Mouse (Mus musculus) kidney, embryonic 14.5 days (tissue): Measurements from ENCODE around the gene Plekha5. TPM values are rescaled to one million over a fixed set of nuclear protein-coding genes. Genes with fewer than 3 reads are reported as not detected.

Experiments
- ATAC-seq: fragments of 200-750 bp; cut with Nextera tagmentation; 2 replicates; pipeline ENCODE4 v1.8.0; 2017; ENCODE audit warnings: moderate number of reproducible peaks, mild to moderate bottlenecking, moderate TSS enrichment, moderate library complexity; ENCODE audit not compliant: low FRiP score, low TSS enrichment
- H3K27ac ChIP-seq: fragments of 300-500 bp; sonication (generic); 2 replicates; pipeline ENCODE4 v1.5.1; 2014; ENCODE audit warnings: low read depth, mild to moderate bottlenecking, low read length, moderate library complexity, mixed read lengths
- H3K27me3 ChIP-seq: fragments of 300-500 bp; sonication (generic); 2 replicates; pipeline ENCODE4 v1.6.1; 2014; ENCODE audit warnings: mild to moderate bottlenecking, low read length; ENCODE audit not compliant: control insufficient read depth, insufficient read depth
- H3K36me3 ChIP-seq: fragments of 300-500 bp; sonication (generic); 2 replicates; pipeline ENCODE4 v1.6.1; 2014; ENCODE audit warnings: low read length, mixed read lengths; ENCODE audit not compliant: control insufficient read depth, insufficient read depth
- H3K4me1 ChIP-seq: fragments of 300-500 bp; sonication (generic); 2 replicates; pipeline ENCODE4 v1.6.1; 2014; ENCODE audit warnings: low read length, mixed read lengths; ENCODE audit not compliant: control insufficient read depth, insufficient read depth
- H3K4me2 ChIP-seq: fragments of 300-500 bp; sonication (generic); replicated peaks from 2 replicates; pipeline ENCODE4 v1.6.1; 2014; ENCODE audit warnings: low read depth, mild to moderate bottlenecking, low read length
- H3K4me3 ChIP-seq: fragments of 300-500 bp; sonication (generic); 2 replicates; pipeline ENCODE4 v1.5.1; 2014; ENCODE audit warnings: mild to moderate bottlenecking, low read length
- H3K9ac ChIP-seq: fragments of 300-500 bp; sonication (generic); 2 replicates; pipeline ENCODE4 v1.6.1; 2014; ENCODE audit warnings: low read depth, mild to moderate bottlenecking, low read length, moderate library complexity
- H3K9me3 ChIP-seq: fragments of 300-500 bp; sonication (generic); 2 replicates; pipeline ENCODE4 v1.6.1; 2016; ENCODE audit warnings: low read length; ENCODE audit not compliant: control insufficient read depth
- WGBS: fragments of 180-500 bp; shearing (Covaris S2); extraction: QIAGEN DNeasy Blood & Tissue Kit; methylation state at CpG from one replicate; pipeline ENCODE4 v1.1.7; 2014; 5-methylcytosine and 5-hydroxymethylcytosine counted together
- polyA plus RNA-seq: library from polyadenylated mRNA; unstranded; fragments of >200 nt; fragmentation: Nextera tagmentation; extraction: Ambion mirVana; gene quantifications from 2 replicates; pipeline ENCODE4 v1.2.1, GENCODE M21; 2014

Gene Plekha5
- polyA plus RNA-seq, 1 experiment from 2014 or later: 63.4 TPM

DNA sequence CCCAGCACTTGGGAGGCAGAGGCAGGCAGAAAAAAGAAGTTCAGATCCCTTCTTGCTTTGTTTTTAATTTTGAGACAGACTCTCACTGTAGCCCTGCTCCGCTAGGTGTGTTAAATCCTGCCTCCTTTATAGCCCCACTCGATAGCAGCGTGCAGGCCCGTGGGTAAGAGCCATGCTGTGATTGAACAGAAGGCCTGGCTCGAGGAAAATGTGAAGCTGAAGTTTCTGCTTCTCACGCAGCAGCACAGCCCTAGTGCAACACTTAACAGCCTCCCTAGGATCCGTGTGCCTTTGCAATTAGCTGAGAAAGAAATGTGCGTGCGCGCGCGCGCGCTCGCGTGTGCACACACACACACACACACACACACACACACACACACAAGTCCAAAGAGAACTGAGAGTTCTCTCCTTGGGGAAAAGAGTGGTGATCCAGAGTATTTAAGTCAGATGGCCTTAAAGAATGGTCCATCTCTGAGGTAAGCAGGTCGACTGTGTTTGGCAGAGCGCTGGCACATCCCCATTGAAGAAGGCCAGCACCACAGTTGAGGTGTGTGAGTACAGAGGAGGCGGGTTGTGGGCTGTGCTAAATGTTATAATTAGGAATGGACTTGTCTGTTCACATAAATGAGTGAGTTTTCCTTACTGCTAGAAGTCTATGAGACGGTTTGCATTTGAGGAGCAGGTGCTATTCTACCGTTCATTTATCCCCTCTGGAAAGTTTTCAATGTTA, 24.3 kb downstream of the Plekha5 start:
- H3K9me3 ChIP-seq: no peaks in the 10 kb centered on the region
- peaks cover 2% of the 10 kb centered on the region; the same call in 1 of the 2 replicates for H3K36me3 ChIP-seq
- no peak overlapping the region for H3K9ac ChIP-seq
- H3K4me2 ChIP-seq: no peak overlapping the region
- no peak overlapping the region for H3K4me3 ChIP-seq
- no peak for ATAC-seq
- WGBS: 92% methylated on average over 21 of the region's 21 CpGs
- no peaks in the 10 kb centered on the region for H3K27me3 ChIP-seq
- peaks cover 7% of the 10 kb centered on the region; the same call in 1 of the 2 replicates for H3K4me1 ChIP-seq
- H3K27ac ChIP-seq: no peak overlapping the region

GRCm38 (mm10) chr6:140450693-140451092, 26.8 kb downstream of the Plekha5 start:
- peaks cover 4% of the 10 kb centered on the region; the same call in 1 of the 2 replicates for H3K4me1 ChIP-seq
- H3K27me3 ChIP-seq: no peaks in the 10 kb centered on the region
- WGBS: 31% methylated on average over 5 of the region's 5 CpGs
- no peak overlapping the region for H3K4me2 ChIP-seq
- ATAC-seq: no peak
- no peaks in the 10 kb centered on the region for H3K9me3 ChIP-seq
- no peak overlapping the region for H3K9ac ChIP-seq
- no peak overlapping the region for H3K4me3 ChIP-seq
- peaks cover 2% of the 10 kb centered on the region; the same call in 1 of the 2 replicates for H3K36me3 ChIP-seq
- no peak overlapping the region for H3K27ac ChIP-seq

DNA sequence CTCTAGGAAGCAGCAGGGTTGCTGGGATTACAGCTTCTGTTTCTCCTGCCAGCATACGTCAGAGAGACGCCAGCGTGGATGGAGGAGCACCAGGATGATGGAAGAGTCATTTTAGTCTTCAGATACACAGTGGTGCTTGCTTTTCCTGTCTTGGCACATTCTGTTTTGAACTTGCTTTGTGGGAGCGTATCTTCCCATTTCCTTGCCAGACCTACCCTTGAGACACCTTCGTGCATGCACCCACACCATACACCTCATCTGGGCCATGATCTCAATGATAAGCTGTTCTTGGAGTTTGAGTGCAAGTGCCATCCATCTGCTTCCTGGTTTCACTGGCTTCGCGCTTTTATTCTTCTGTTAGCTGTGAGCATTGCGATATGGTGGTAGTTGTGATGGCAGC, 28.9 kb downstream of the Plekha5 start:
- 96% methylated on average over 8 of the region's 8 CpGs for WGBS
- Histone ChIP-seq H3K9me3 (no peaks in the 10 kb centered on the region), H3K9ac (no peak overlapping the region), H3K4me3 (no peak overlapping the region), H3K27ac (no peak overlapping the region), H3K36me3 (peaks cover 2% of the 10 kb centered on the region; the same call in 1 of the 2 replicates), H3K27me3 (no peaks in the 10 kb centered on the region), H3K4me2 (no peak overlapping the region), H3K4me1 (peaks cover 11% of the 10 kb centered on the region; the same call in 1 of the 2 replicates)
- ATAC-seq: no peak

- H3K4me3 ChIP-seq: no peak overlapping the region
- H3K27me3 ChIP-seq: no peaks in the 10 kb centered on the region
- no peak for ATAC-seq
- no peak overlapping the region for H3K4me2 ChIP-seq
- peaks cover 2% of the 10 kb centered on the region; the same call in 1 of the 2 replicates for H3K36me3 ChIP-seq
- 95% methylated on average over 5 of the region's 5 CpGs for WGBS
- H3K9me3 ChIP-seq: no peaks in the 10 kb centered on the region
- no peak overlapping the region for H3K9ac ChIP-seq
- no peak overlapping the region for H3K27ac ChIP-seq
- peaks cover 11% of the 10 kb centered on the region; the same call in 1 of the 2 replicates for H3K4me1 ChIP-seq
Measured at GRCm38 (mm10) chr6:140453454-140453853, 29.6 kb downstream of the Plekha5 start.

DNA sequence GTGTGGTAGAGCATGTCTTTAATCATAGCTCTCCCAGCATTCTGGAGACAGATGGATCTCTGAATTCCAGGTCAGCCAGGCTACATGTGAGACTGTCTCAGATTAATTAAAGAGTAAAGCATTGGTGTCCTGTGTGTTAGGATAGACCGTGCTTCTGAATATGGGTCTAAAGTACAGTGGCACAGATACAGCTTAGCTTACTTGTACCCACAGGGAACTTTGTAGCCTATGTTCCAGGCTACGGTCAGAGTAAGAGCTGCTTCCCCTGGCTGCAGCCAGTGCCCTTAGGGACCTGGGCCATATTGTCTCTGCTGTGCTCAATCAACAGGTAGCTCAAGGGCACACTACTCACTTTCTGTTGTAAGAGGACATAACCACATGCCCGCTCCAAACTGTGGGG, 30.5 kb downstream of the Plekha5 start:
- no peak overlapping the region for H3K27ac ChIP-seq
- no peak overlapping the region for H3K4me3 ChIP-seq
- WGBS: 85% methylated on average over 3 of the region's 3 CpGs
- no peaks in the 10 kb centered on the region for H3K9me3 ChIP-seq
- ATAC-seq: no peak
- H3K36me3 ChIP-seq: no peaks in the 10 kb centered on the region
- H3K27me3 ChIP-seq: no peaks in the 10 kb centered on the region
- no peak overlapping the region for H3K4me2 ChIP-seq
- peaks cover 11% of the 10 kb centered on the region; the same call in 1 of the 2 replicates for H3K4me1 ChIP-seq
- H3K9ac ChIP-seq: no peak overlapping the region

GRCm38 (mm10) chr6:140455851-140456250, 32.0 kb downstream of the Plekha5 start:
- no peaks in the 10 kb centered on the region for H3K27me3 ChIP-seq
- H3K27ac ChIP-seq: no peak overlapping the region
- no peaks in the 10 kb centered on the region for H3K9me3 ChIP-seq
- H3K4me2 ChIP-seq: no peak overlapping the region
- ATAC-seq: no peak
- peaks cover 12% of the 10 kb centered on the region; the same call in 1 of the 2 replicates for H3K4me1 ChIP-seq
- no peak overlapping the region for H3K9ac ChIP-seq
- H3K4me3 ChIP-seq: no peak overlapping the region
- WGBS: 67% methylated on average over 3 of the region's 3 CpGs
- H3K36me3 ChIP-seq: no peaks in the 10 kb centered on the region

DNA sequence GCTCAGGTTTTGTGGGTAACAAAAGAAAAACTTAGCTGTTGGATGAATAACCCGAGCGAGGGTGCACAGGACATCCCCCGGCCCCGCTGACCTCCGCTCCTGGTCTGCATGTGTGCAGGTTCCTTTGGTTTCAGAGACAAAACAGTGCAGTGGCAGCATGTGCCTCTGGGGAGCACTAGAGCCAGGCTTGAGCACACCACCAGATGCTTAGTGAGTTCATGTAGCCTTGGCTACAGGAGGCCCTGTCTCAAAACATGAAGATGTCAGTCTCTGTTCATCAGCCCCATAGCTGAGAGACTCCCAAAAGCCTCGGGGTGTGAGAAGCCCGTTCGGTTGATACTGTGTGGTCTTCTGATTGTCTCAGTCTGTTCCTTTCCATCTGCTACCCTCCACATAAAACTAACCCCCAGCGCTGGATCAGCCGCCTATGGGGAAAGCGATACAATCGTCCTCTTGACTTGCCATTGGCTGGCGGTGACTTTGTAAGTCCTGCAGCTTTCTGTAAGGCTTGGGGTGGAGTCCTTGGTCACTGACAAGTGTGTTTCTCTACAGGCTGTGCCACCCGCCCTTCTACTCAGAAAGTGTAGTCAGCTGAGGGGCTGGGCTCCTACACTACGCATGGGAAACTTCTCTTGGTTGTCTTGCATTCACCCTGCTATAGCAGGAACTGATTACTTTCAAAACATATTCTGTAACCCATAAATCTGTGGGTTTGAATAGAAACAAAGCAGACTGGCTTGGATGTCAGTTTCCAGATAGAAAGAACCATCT, 32.7 kb downstream of the Plekha5 start:
- WGBS: 82% methylated on average over 15 of the region's 15 CpGs
- Histone ChIP-seq H3K36me3 (no peaks in the 10 kb centered on the region), H3K27me3 (no peaks in the 10 kb centered on the region), H3K27ac (no peak overlapping the region), H3K9ac (no peak overlapping the region), H3K4me3 (no peak overlapping the region), H3K4me2 (no peak overlapping the region), H3K4me1 (0 out of 2 replicates have a peak, but pooled peaks cover 10% of the 10 kb centered on the region), H3K9me3 (no peaks in the 10 kb centered on the region)
- ATAC-seq: no peak

DNA sequence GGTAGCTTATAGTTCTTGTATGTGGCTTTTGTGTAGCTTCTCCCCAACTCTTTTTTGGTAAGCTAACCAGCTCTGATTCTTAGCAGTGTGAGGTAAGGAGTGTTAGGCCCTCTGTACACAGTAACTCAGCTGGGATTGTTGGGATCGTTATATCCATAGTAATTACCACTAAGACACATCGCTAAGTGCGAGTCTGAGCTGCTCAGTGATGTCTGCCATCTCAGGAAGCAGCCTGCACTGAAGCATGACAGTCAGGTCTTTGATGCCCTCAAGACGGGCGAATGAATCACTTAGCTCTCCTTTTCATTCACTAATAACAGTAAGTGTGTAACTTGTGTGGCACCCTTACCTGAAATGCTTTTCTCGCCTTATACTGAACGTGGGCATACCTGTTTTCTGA, 36.5 kb downstream of the Plekha5 start:
- no peaks in the 10 kb centered on the region for H3K27me3 ChIP-seq
- no peaks in the 10 kb centered on the region for H3K9me3 ChIP-seq
- peak; percentile 49; the same call in 1 of the 2 replicates for ATAC-seq
- H3K4me2 ChIP-seq: no peak overlapping the region
- 39% methylated on average over 7 of the region's 7 CpGs for WGBS
- H3K4me1 ChIP-seq: 0 out of 2 replicates have a peak, but pooled peaks cover 10% of the 10 kb centered on the region
- H3K9ac ChIP-seq: no peak overlapping the region
- no peak overlapping the region for H3K4me3 ChIP-seq
- no peaks in the 10 kb centered on the region for H3K36me3 ChIP-seq
- no peak overlapping the region for H3K27ac ChIP-seq

DNA sequence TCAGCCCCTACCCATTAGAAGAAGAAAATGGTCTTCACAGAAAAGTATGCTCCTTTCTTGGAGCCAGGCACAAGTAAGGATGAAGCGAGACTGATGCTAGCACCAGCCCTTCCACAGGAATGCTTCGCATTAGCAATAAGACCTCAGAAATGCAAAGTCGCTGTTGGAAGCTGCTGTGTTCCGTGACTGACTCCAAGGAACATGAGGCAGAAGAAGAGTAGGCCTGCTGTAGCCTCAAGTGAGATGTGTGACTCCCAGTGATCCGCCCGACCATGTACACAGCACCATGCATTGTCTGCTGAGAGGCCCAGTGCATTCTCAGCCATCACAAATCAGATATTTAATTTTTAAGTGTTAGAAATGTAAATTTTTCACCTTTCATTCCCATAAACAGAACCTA, 41.0 kb downstream of the Plekha5 start:
- H3K9me3 ChIP-seq: no peaks in the 10 kb centered on the region
- no peak overlapping the region for H3K27ac ChIP-seq
- no peak overlapping the region for H3K9ac ChIP-seq
- 96% methylated on average over 6 of the region's 6 CpGs for WGBS
- H3K4me1 ChIP-seq: peaks cover 3% of the 10 kb centered on the region; the same call in 1 of the 2 replicates
- no peak overlapping the region for H3K4me3 ChIP-seq
- H3K27me3 ChIP-seq: no peaks in the 10 kb centered on the region
- no peak overlapping the region for H3K4me2 ChIP-seq
- H3K36me3 ChIP-seq: no peaks in the 10 kb centered on the region
- ATAC-seq: no peak
